Comparison of ENCODE assay signal across 22 mouse cellular contexts in the genomic region with DNA sequence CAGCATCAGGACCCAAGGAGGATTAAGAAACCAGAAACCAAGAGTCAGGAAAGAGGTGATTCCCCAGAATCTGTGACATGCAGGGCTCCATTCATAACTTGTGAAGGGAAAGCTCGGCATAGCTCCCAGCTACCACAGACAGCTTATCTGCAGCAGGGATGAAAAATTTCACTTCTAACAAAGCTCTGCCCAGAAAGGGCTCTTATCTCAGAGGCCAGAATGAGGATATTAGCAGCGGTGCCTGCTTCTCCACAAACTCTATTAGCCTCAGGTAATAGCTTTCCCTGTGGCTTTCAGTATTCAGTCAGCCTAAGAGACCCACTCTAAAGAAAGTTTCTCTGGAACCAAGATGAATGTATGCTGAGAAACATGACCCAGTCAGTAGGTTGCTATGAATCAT.
"Had no signal": no experiment of that assay in that cellular context is flagged by ENCODE, and none has a peak within 500 bp of the region (broad histone marks: within the 10 kb centered on the region; RNA-seq: fewer than 3 reads in every experiment).

No protein-coding gene starts in this region.

- H3K27ac ChIP-seq: intestine, embryonic 15.5 days; limb, embryonic 12.5 days; limb, embryonic 15.5 days; liver, embryonic 14.5 days; lung, embryonic 15.5 days; neural tube, embryonic 12.5 days; neural tube, embryonic 15.5 days; stomach, postnatal 0 days had no signal

- H3K4me1 ChIP-seq: intestine, embryonic 15.5 days; limb, embryonic 12.5 days; limb, embryonic 15.5 days; lung, embryonic 15.5 days; neural tube, embryonic 12.5 days; neural tube, embryonic 15.5 days had no signal

- H3K4me3 ChIP-seq: intestine, embryonic 15.5 days; limb, embryonic 12.5 days; limb, embryonic 15.5 days; lung, embryonic 15.5 days; neural tube, embryonic 12.5 days; neural tube, embryonic 15.5 days had no signal

- H3K36me3 ChIP-seq: intestine, embryonic 15.5 days; limb, embryonic 12.5 days; limb, embryonic 15.5 days; lung, embryonic 15.5 days; neural tube, embryonic 12.5 days; neural tube, embryonic 15.5 days had no signal

- H3K4me2 ChIP-seq: intestine, embryonic 15.5 days; limb, embryonic 12.5 days; limb, embryonic 15.5 days; liver, embryonic 11.5 days; lung, embryonic 15.5 days; neural tube, embryonic 12.5 days; neural tube, embryonic 15.5 days had no signal

- H3K27me3 ChIP-seq: intestine, embryonic 15.5 days; limb, embryonic 12.5 days; limb, embryonic 15.5 days; lung, embryonic 15.5 days; neural tube, embryonic 12.5 days; neural tube, embryonic 15.5 days had no signal

- H3K9me3 ChIP-seq: intestine, embryonic 15.5 days; limb, embryonic 15.5 days; lung, embryonic 15.5 days; neural tube, embryonic 12.5 days had no signal

- ATAC-seq: intestine, embryonic 15.5 days; liver, postnatal 0 days had no signal

- H3K9ac ChIP-seq: intestine, embryonic 15.5 days; limb, embryonic 12.5 days; limb, embryonic 15.5 days; liver, embryonic 14.5 days; liver, postnatal 0 days; lung, embryonic 15.5 days; neural tube, embryonic 12.5 days; neural tube, embryonic 15.5 days had no signal

- DNase-seq: kidney, adult 11 months; kidney, adult 9 months; kidney, postnatal 14 days; kidney, postnatal 4 days; left cerebral cortex, postnatal 4 days; liver, postnatal 0 days; lung, postnatal 14 days; lung, postnatal 4 days; right cerebral cortex, adult 18-20 months; right cerebral cortex, postnatal 14 days; right cerebral cortex, postnatal 4 days; thymus, adult 2 months; thymus, postnatal 25 days had no signal
